Mouse (Mus musculus) hindbrain, embryonic 12.5 days (tissue): ENCODE results near the gene Gm45711. TPM values are rescaled to one million over a fixed set of nuclear protein-coding genes. Genes with fewer than 3 reads are reported as not detected.
A peak's percentile ranks its signal among the peaks of the same experiment; 100 is the strongest.
"Not testable (repeated sequence)": the region's sequence is repeated elsewhere in the genome, so short reads cannot be mapped to it uniquely, and the experiment has no call there.

Experiments
- ATAC-seq: fragments of 200-750 bp; cut with Nextera tagmentation; 2 replicates; pipeline ENCODE4 v1.8.0; 2017; ENCODE audit warnings: moderate TSS enrichment; ENCODE audit not compliant: low FRiP score
- H3K27ac ChIP-seq: fragments of 300-500 bp; sonication (generic); 2 replicates; pipeline ENCODE4 v1.5.1; 2016; ENCODE audit warnings: mild to moderate bottlenecking
- H3K27me3 ChIP-seq: fragments of 300-500 bp; sonication (generic); 2 replicates; pipeline ENCODE4 v1.6.1; 2016; ENCODE audit warnings: mild to moderate bottlenecking
- H3K36me3 ChIP-seq: fragments of 300-500 bp; sonication (generic); 2 replicates; pipeline ENCODE4 v1.6.1; 2016; ENCODE audit warnings: mild to moderate bottlenecking
- H3K4me1 ChIP-seq: fragments of 300-500 bp; sonication (generic); 2 replicates; pipeline ENCODE4 v1.6.1; 2016
- H3K4me2 ChIP-seq: fragments of 300-500 bp; sonication (generic); replicated peaks from 2 replicates; pipeline ENCODE4 v1.6.1; 2016; ENCODE audit warnings: mild to moderate bottlenecking
- H3K4me3 ChIP-seq: fragments of 300-500 bp; sonication (generic); 2 replicates; pipeline ENCODE4 v1.5.1; 2016; ENCODE audit warnings: mild to moderate bottlenecking
- H3K9ac ChIP-seq: fragments of 300-500 bp; sonication (generic); 2 replicates; pipeline ENCODE4 v1.6.1; 2016; ENCODE audit warnings: mild to moderate bottlenecking, moderate library complexity
- H3K9me3 ChIP-seq: fragments of 300-500 bp; sonication (generic); replicated peaks from 2 replicates; pipeline ENCODE4 v1.6.1; 2016; ENCODE audit warnings: mild to moderate bottlenecking
- WGBS: fragments of 180-500 bp; shearing (Covaris S2); methylation state at CpG from one replicate; pipeline ENCODE4 v1.1.7; 2016; 5-methylcytosine and 5-hydroxymethylcytosine counted together
- polyA plus RNA-seq: library from polyadenylated mRNA; unstranded; fragments of >200 nt; fragmentation: Nextera tagmentation; extraction: Ambion mirVana; gene quantifications from 2 replicates; pipeline ENCODE4 v1.2.1, GENCODE M21; 2016

The Gm45711 gene
- polyA plus RNA-seq = not detected in 2 replicates

GRCm38 (mm10) chr8:104309441-104310155 is at the start of gene Gm45711, which contains the start of gene Cmtm1:
Gene Gm45711, minus strand, starts transcription at chr8:104310081.
Gene Cmtm1, minus strand, starts transcription at chr8:104310145.
- not testable (repeated sequence) for H3K27me3 ChIP-seq, H3K9me3 ChIP-seq, H3K27ac ChIP-seq, H3K9ac ChIP-seq, H3K36me3 ChIP-seq, ATAC-seq, H3K4me2 ChIP-seq, H3K4me1 ChIP-seq, H3K4me3 ChIP-seq
- 91% methylated on average over 36 of the region's 36 CpGs for WGBS

- H3K9ac ChIP-seq = no peak overlapping the region
- H3K27me3 ChIP-seq = no peaks in the 10 kb centered on the region
- 76% methylated on average over 3 of the region's 3 CpGs for WGBS
- no peak for ATAC-seq
- no peak overlapping the region for H3K4me3 ChIP-seq
- peaks cover 18% of the 10 kb centered on the region for H3K36me3 ChIP-seq
- no peaks in the 10 kb centered on the region for H3K9me3 ChIP-seq
- peaks cover 7% of the 10 kb centered on the region; the same call in 1 of the 2 replicates for H3K4me1 ChIP-seq
- no peak overlapping the region for H3K27ac ChIP-seq
- no peak overlapping the region for H3K4me2 ChIP-seq
Observed at GRCm38 (mm10) chr8:104358637-104359036, 48.8 kb upstream of the Gm45711 start.

GRCm38 (mm10) chr8:104354504-104354903 is 44.6 kb upstream of the Gm45711 start:
- Histone ChIP-seq H3K27ac (no peak overlapping the region), H3K4me1 (peaks cover 1% of the 10 kb centered on the region; the same call in 1 of the 2 replicates), H3K9ac (no peak overlapping the region), H3K4me2 (no peak overlapping the region), H3K27me3 (no peaks in the 10 kb centered on the region), H3K9me3 (no peaks in the 10 kb centered on the region), H3K4me3 (no peak overlapping the region), H3K36me3 (peaks cover 22% of the 10 kb centered on the region)
- 87% methylated on average over 10 of the region's 10 CpGs for WGBS
- ATAC-seq = no peak

- Histone ChIP-seq H3K4me3 (no peak overlapping the region), H3K9ac (no peak overlapping the region), H3K4me2 (no peak overlapping the region), H3K9me3 (no peaks in the 10 kb centered on the region), H3K27ac (no peak overlapping the region), H3K36me3 (peaks cover 22% of the 10 kb centered on the region), H3K27me3 (no peaks in the 10 kb centered on the region), H3K4me1 (no peaks in the 10 kb centered on the region)
- ATAC-seq = no peak
- 54% methylated on average over 5 of the region's 5 CpGs for WGBS
Observed at GRCm38 (mm10) chr8:104353186-104353585, 43.3 kb upstream of the Gm45711 start.

GRCm38 (mm10) chr8:104350047-104350446 is 40.2 kb upstream of the Gm45711 start:
- H3K27ac ChIP-seq = no peak overlapping the region
- 81% methylated on average over 13 of the region's 13 CpGs for WGBS
- no peaks in the 10 kb centered on the region for H3K9me3 ChIP-seq
- H3K9ac ChIP-seq = no peak overlapping the region
- no peaks in the 10 kb centered on the region for H3K27me3 ChIP-seq
- no peak overlapping the region for H3K4me3 ChIP-seq
- no peak for ATAC-seq
- no peaks in the 10 kb centered on the region for H3K4me1 ChIP-seq
- H3K36me3 ChIP-seq = peaks cover 20% of the 10 kb centered on the region
- H3K4me2 ChIP-seq = no peak overlapping the region

- WGBS = 88% methylated on average over 5 of the region's 5 CpGs
- Histone ChIP-seq H3K27me3 (no peaks in the 10 kb centered on the region), H3K27ac (no peak overlapping the region), H3K4me2 (no peak overlapping the region), H3K9me3 (no peaks in the 10 kb centered on the region), H3K4me3 (no peak overlapping the region), H3K36me3 (peaks cover 10% of the 10 kb centered on the region), H3K9ac (no peak overlapping the region), H3K4me1 (no peaks in the 10 kb centered on the region)
- no peak for ATAC-seq
Observed at GRCm38 (mm10) chr8:104348971-104349370, 39.1 kb upstream of the Gm45711 start.

- H3K27ac ChIP-seq = no peak overlapping the region
- 58% methylated on average over 12 of the region's 12 CpGs for WGBS
- H3K9me3 ChIP-seq = no peaks in the 10 kb centered on the region
- H3K36me3 ChIP-seq = peaks cover 5% of the 10 kb centered on the region
- no peak for ATAC-seq
- H3K4me2 ChIP-seq = no peak overlapping the region
- no peak overlapping the region for H3K4me3 ChIP-seq
- no peak overlapping the region for H3K9ac ChIP-seq
- peaks cover 5% of the 10 kb centered on the region; the same call in 1 of the 2 replicates for H3K4me1 ChIP-seq
- no peaks in the 10 kb centered on the region for H3K27me3 ChIP-seq
Observed at GRCm38 (mm10) chr8:104346706-104347105, 36.8 kb upstream of the Gm45711 start.

- H3K4me3 ChIP-seq = no peak overlapping the region
- H3K27me3 ChIP-seq = no peaks in the 10 kb centered on the region
- peaks cover 19% of the 10 kb centered on the region; the same call in 1 of the 2 replicates for H3K4me1 ChIP-seq
- H3K9me3 ChIP-seq = no peaks in the 10 kb centered on the region
- peaks cover 5% of the 10 kb centered on the region; the same call in 1 of the 2 replicates for H3K36me3 ChIP-seq
- 94% methylated on average over 5 of the region's 5 CpGs for WGBS
- H3K9ac ChIP-seq = no peak overlapping the region
- H3K27ac ChIP-seq = no peak overlapping the region
- no peak overlapping the region for H3K4me2 ChIP-seq
- ATAC-seq = no peak
Observed at GRCm38 (mm10) chr8:104344622-104345021, 34.7 kb upstream of the Gm45711 start.

GRCm38 (mm10) chr8:104343957-104344356 is 34.1 kb upstream of the Gm45711 start:
- no peak overlapping the region for H3K27ac ChIP-seq
- no peak overlapping the region for H3K4me2 ChIP-seq
- H3K4me1 ChIP-seq = peaks cover 23% of the 10 kb centered on the region; the same call in 1 of the 2 replicates
- H3K27me3 ChIP-seq = no peaks in the 10 kb centered on the region
- no peak overlapping the region for H3K4me3 ChIP-seq
- H3K9me3 ChIP-seq = no peaks in the 10 kb centered on the region
- H3K9ac ChIP-seq = no peak overlapping the region
- ATAC-seq = 0 out of 2 replicates have a peak, but pooled peaks have one; percentile 27
- peaks cover 5% of the 10 kb centered on the region; the same call in 1 of the 2 replicates for H3K36me3 ChIP-seq
- WGBS = 15% methylated on average over 7 of the region's 7 CpGs

GRCm38 (mm10) chr8:104342426-104342825 is 32.5 kb upstream of the Gm45711 start:
- ATAC-seq = no peak
- H3K9ac ChIP-seq = no peak overlapping the region
- no peaks in the 10 kb centered on the region for H3K27me3 ChIP-seq
- peaks cover 23% of the 10 kb centered on the region; the same call in 1 of the 2 replicates for H3K4me1 ChIP-seq
- H3K4me3 ChIP-seq = no peak overlapping the region
- no peaks in the 10 kb centered on the region for H3K9me3 ChIP-seq
- WGBS = 82% methylated on average over 5 of the region's 5 CpGs
- no peak overlapping the region for H3K27ac ChIP-seq
- no peaks in the 10 kb centered on the region for H3K36me3 ChIP-seq
- H3K4me2 ChIP-seq = no peak overlapping the region

- Histone ChIP-seq H3K4me1 (peaks cover 23% of the 10 kb centered on the region; the same call in 1 of the 2 replicates), H3K4me2 (peak overlapping the region; percentile 74), H3K27ac (no peak overlapping the region), H3K9ac (no peak overlapping the region), H3K4me3 (peak overlapping the region; percentile 54), H3K36me3 (no peaks in the 10 kb centered on the region), H3K9me3 (no peaks in the 10 kb centered on the region), H3K27me3 (no peaks in the 10 kb centered on the region)
- 40% methylated on average over 6 of the region's 6 CpGs for WGBS
- ATAC-seq = 0 out of 2 replicates have a peak, but pooled peaks have one; percentile 3
Observed at GRCm38 (mm10) chr8:104341678-104342077, 31.8 kb upstream of the Gm45711 start.

- Histone ChIP-seq H3K36me3 (no peaks in the 10 kb centered on the region), H3K27me3 (no peaks in the 10 kb centered on the region), H3K9ac (peak overlapping the region; percentile 78), H3K4me3 (peak overlapping the region; percentile 54), H3K4me2 (peak overlapping the region; percentile 74), H3K9me3 (no peaks in the 10 kb centered on the region), H3K4me1 (peaks cover 23% of the 10 kb centered on the region; the same call in 1 of the 2 replicates), H3K27ac (peak overlapping the region; percentile 66)
- WGBS = under 1% methylated on average over 24 of the region's 24 CpGs
- peak; percentile 69 for ATAC-seq
Observed at GRCm38 (mm10) chr8:104341106-104341561, 31.3 kb upstream of the Gm45711 start.
